Mouse (Mus musculus): ENCODE measurements around the gene Lhcgr. TPM values are rescaled to one million over a fixed set of nuclear protein-coding genes. Genes with fewer than 3 reads are reported as not detected.
A peak's percentile ranks its signal among the peaks of the same experiment; 100 is the strongest.

The Lhcgr gene
- polyA plus RNA-seq, 1 experiment = 2.8 TPM

DNA sequence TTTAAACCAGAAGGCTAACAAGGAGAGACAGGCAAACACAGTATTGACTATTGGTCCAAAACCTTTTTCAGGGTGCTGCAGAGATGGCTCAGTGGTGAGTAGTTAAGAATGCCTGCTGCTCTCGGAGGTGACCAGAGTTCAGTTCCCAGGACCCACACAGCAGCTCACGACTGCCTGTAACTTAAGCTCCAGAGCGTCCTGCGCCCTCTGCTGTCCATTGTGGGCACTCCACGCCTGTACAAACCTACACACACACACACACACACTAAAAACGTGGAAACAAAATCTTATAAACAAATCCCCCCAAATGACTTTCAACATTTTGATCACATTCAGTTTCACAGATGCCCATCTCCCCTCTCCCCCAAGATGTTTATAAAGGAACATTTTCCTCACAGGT, 24.9 kb downstream of the Lhcgr start:
- no peak for TF ChIP-seq POLR2A (IDR thresholded peaks at IDR 0.05; ENCODE audit: control insufficient read depth, low read depth, low read length)
- peak; percentile 48; the same call in 1 of the 2 replicates for TF ChIP-seq CTCF (IDR thresholded peaks at IDR 0.05; ENCODE audit: control insufficient read depth, insufficient read depth, insufficient replicate concordance, low read depth, low read length)
- Histone ChIP-seq H3K36me3 (ENCODE audit: control insufficient read depth, insufficient read depth, low read length) (no peaks in the 10 kb centered on the region), H3K27me3 (ENCODE audit: control insufficient read depth, insufficient read depth, low read length) (no peaks in the 10 kb centered on the region), H3K27ac (ENCODE audit: control insufficient read depth, insufficient read depth, low read depth, low read length) (no peak overlapping the region), H3K4me1 (ENCODE audit: control insufficient read depth, insufficient read depth, low read length) (no peaks in the 10 kb centered on the region), H3K4me3 (ENCODE audit: control insufficient read depth, low read depth, low read length) (no peak overlapping the region)

DNA sequence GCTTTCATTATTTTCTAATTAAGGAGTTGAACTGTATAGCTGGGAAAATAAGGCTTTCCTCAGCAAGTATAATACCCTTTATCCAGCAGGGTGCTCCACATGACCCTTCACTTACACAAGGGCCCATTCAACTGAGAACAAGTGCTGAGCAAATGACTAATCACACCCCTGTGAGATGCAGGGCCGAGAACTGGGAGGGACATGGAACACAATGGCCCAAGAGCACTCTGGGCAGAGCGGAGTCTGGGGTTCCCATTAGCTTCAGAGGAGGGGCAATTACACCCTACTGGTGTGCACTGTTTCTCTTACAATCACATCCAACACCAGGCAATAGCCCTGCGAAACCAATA, 27.7 kb downstream of the Lhcgr start:
- no peak overlapping the region for H3K27ac ChIP-seq (ENCODE audit: control insufficient read depth, insufficient read depth, low read depth, low read length)
- TF ChIP-seq POLR2A (IDR thresholded peaks at IDR 0.05; ENCODE audit: control insufficient read depth, low read depth, low read length) (no peak), CTCF (IDR thresholded peaks at IDR 0.05; ENCODE audit: control insufficient read depth, insufficient read depth, insufficient replicate concordance, low read depth, low read length) (no peak)
- H3K4me1 ChIP-seq (ENCODE audit: control insufficient read depth, insufficient read depth, low read length) = no peaks in the 10 kb centered on the region
- H3K27me3 ChIP-seq (ENCODE audit: control insufficient read depth, insufficient read depth, low read length) = no peaks in the 10 kb centered on the region
- no peak overlapping the region for H3K4me3 ChIP-seq (ENCODE audit: control insufficient read depth, low read depth, low read length)
- H3K36me3 ChIP-seq (ENCODE audit: control insufficient read depth, insufficient read depth, low read length) = no peaks in the 10 kb centered on the region

DNA sequence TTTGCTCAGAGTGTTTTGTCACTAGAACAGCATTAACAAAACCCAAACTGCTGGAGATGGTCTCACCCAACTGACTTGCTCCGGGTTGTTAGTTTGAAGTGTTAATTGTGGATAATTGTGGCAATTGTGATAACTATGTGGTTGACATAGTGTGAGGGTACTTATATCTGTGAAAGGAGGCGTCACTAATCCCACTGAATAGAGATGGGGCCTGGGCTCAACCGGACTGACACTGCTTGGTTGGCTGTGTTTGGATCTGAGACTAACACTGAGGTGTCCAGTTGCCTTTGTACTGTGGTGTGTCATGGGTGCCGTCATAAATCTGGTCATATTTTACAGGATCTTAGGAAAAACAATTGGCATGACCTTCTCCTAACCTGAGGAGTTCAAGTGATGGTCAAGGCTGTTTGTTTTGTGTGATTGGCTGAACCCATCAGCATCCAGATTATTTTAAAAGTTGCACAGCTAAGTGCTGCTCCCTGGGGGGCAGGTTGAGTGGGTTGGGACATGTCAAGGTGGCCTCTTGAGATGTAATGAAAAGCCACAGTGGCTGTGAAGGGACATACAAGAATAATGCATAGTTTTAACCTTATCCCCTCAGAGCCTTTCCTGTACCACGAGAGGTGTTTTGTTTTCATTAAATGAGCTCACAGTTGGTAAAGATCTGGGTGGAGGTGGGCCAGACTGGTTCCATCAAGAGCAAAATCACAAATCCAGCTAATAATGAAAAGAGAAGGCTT, 28.2 kb downstream of the Lhcgr start:
- TF ChIP-seq POLR2A (IDR thresholded peaks at IDR 0.05; ENCODE audit: control insufficient read depth, low read depth, low read length) (no peak), CTCF (IDR thresholded peaks at IDR 0.05; ENCODE audit: control insufficient read depth, insufficient read depth, insufficient replicate concordance, low read depth, low read length) (no peak)
- no peaks in the 10 kb centered on the region for H3K4me1 ChIP-seq (ENCODE audit: control insufficient read depth, insufficient read depth, low read length)
- no peaks in the 10 kb centered on the region for H3K36me3 ChIP-seq (ENCODE audit: control insufficient read depth, insufficient read depth, low read length)
- H3K27me3 ChIP-seq (ENCODE audit: control insufficient read depth, insufficient read depth, low read length) = no peaks in the 10 kb centered on the region
- no peak overlapping the region for H3K4me3 ChIP-seq (ENCODE audit: control insufficient read depth, low read depth, low read length)
- no peak overlapping the region for H3K27ac ChIP-seq (ENCODE audit: control insufficient read depth, insufficient read depth, low read depth, low read length)

DNA sequence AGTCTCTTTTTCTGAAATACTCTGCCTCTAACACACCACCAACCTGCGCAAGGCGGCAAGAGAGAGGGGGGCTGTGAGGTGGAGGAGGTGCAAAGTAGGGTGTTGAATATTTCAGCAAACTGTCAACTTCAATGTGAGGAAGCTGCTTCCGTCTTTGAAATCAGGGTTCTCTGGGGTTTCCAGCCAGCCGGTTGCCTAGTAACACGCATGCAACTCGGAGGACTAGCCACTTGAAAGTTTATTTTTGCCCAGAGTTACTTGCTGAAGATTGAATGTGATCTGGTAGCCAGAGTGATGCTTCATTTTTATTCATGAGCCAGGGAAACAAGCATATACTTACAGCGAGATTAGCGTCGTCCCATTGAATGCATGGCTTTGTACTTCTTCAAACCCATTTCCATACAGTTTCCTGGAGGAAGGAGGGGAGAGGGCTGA, 33.8 kb downstream of the Lhcgr start:
- H3K36me3 ChIP-seq (ENCODE audit: control insufficient read depth, insufficient read depth, low read length) = no peaks in the 10 kb centered on the region
- H3K4me3 ChIP-seq (ENCODE audit: control insufficient read depth, low read depth, low read length) = no peak overlapping the region
- peaks cover 6% of the 10 kb centered on the region; the same call in 1 of the 2 replicates for H3K4me1 ChIP-seq (ENCODE audit: control insufficient read depth, insufficient read depth, low read length)
- no peak for TF ChIP-seq CTCF (IDR thresholded peaks at IDR 0.05; ENCODE audit: control insufficient read depth, insufficient read depth, insufficient replicate concordance, low read depth, low read length)
- no peak for TF ChIP-seq POLR2A (IDR thresholded peaks at IDR 0.05; ENCODE audit: control insufficient read depth, low read depth, low read length)
- H3K27ac ChIP-seq (ENCODE audit: control insufficient read depth, insufficient read depth, low read depth, low read length) = no peak overlapping the region
- H3K27me3 ChIP-seq (ENCODE audit: control insufficient read depth, insufficient read depth, low read length) = no peaks in the 10 kb centered on the region

DNA sequence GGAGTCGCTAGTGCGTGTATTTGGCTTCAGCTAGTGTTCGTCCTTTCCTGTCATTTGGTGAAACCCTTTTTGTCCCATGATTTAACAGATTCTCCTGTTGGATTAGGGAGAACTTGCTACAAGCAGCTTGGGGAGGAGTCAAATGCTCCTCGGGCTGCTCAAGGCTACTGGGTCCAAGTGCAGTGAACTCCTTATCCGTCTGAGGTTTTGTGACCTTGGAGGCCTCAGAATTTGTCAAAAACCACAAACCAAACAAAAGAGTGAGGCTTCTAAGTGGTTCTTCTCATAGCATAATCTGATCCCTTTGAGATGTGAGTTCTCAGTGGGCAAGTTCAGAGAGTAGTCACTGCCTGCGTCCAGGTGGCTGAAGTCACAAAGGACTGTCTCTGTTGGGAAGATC, 36.0 kb downstream of the Lhcgr start:
- no peaks in the 10 kb centered on the region for H3K27me3 ChIP-seq (ENCODE audit: control insufficient read depth, insufficient read depth, low read length)

DNA sequence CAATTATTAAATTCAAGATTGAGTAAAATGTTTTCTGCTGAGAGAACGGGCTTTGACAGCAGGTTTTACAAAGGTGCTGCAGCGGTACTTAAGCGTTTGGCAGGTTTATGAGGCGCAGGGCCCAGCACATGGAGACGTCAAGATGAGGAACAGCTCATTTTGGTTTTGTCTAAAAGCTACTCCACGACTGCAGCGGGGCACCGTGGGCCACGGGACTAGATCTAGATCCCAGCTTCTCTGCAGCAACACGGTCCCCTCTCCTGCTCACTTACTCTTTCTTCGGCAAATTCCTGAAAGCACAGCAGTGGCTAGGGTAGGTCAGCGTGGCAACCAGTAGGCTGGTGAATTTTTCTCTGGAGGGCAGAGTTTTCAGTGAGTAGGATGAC, 38.3 kb downstream of the Lhcgr start:
- no peak for TF ChIP-seq POLR2A (IDR thresholded peaks at IDR 0.05; ENCODE audit: control insufficient read depth, low read depth, low read length)
- TF ChIP-seq CTCF (IDR thresholded peaks at IDR 0.05; ENCODE audit: control insufficient read depth, insufficient read depth, insufficient replicate concordance, low read depth, low read length) = no peak
- no peaks in the 10 kb centered on the region for H3K36me3 ChIP-seq (ENCODE audit: control insufficient read depth, insufficient read depth, low read length)
- no peak overlapping the region for H3K27ac ChIP-seq (ENCODE audit: control insufficient read depth, insufficient read depth, low read depth, low read length)
- peaks cover 6% of the 10 kb centered on the region; the same call in 1 of the 2 replicates for H3K4me1 ChIP-seq (ENCODE audit: control insufficient read depth, insufficient read depth, low read length)
- no peaks in the 10 kb centered on the region for H3K27me3 ChIP-seq (ENCODE audit: control insufficient read depth, insufficient read depth, low read length)
- H3K4me3 ChIP-seq (ENCODE audit: control insufficient read depth, low read depth, low read length) = no peak overlapping the region

More for the DNA sequence above, 36.0 kb downstream of the Lhcgr start:
- Histone ChIP-seq H3K27ac (ENCODE audit: control insufficient read depth, insufficient read depth, low read depth, low read length) (0 out of 2 replicates have a peak overlapping the region, but pooled peaks have one; percentile 25), H3K36me3 (ENCODE audit: control insufficient read depth, insufficient read depth, low read length) (no peaks in the 10 kb centered on the region), H3K4me1 (ENCODE audit: control insufficient read depth, insufficient read depth, low read length) (peaks cover 6% of the 10 kb centered on the region; the same call in 1 of the 2 replicates), H3K4me3 (ENCODE audit: control insufficient read depth, low read depth, low read length) (no peak overlapping the region)
- no peak for TF ChIP-seq CTCF (IDR thresholded peaks at IDR 0.05; ENCODE audit: control insufficient read depth, insufficient read depth, insufficient replicate concordance, low read depth, low read length)
- no peak for TF ChIP-seq POLR2A (IDR thresholded peaks at IDR 0.05; ENCODE audit: control insufficient read depth, low read depth, low read length)

DNA sequence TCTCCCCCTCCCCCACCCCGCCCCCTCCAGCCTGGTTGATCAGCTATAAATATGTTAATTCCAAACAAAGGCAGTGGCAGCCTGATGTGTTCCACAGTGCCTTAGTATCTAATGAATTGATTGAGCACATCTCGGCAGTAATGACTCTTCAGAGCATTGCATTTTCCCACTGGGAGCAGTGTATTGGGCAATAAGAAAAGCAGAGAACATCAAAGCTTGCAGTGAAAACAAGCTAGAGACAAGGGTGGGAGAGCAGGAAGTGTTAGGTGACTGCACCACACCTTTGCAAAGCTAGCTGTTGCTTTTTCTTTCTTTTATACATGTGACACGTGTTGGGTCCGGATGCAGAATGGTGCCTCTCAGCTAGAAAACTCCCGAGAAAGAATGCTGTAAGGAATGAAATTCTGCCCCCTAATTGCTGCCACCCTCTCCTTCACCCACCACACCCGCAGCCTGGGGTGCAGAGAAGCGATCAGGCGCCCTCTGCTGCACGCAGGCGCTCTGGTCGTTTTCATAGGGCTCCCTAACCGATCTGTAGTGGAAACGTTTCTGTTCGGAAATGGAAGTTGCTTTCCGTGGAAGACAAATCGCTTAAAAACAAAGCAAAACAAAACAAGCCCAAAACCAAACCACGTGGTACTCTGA, 38.8 kb downstream of the Lhcgr start:
- Histone ChIP-seq H3K27me3 (ENCODE audit: control insufficient read depth, insufficient read depth, low read length) (no peaks in the 10 kb centered on the region), H3K36me3 (ENCODE audit: control insufficient read depth, insufficient read depth, low read length) (no peaks in the 10 kb centered on the region), H3K4me1 (ENCODE audit: control insufficient read depth, insufficient read depth, low read length) (peaks cover 6% of the 10 kb centered on the region; the same call in 1 of the 2 replicates), H3K27ac (ENCODE audit: control insufficient read depth, insufficient read depth, low read depth, low read length) (no peak overlapping the region), H3K4me3 (ENCODE audit: control insufficient read depth, low read depth, low read length) (no peak overlapping the region)
- TF ChIP-seq CTCF (IDR thresholded peaks at IDR 0.05; ENCODE audit: control insufficient read depth, insufficient read depth, insufficient replicate concordance, low read depth, low read length) (peak; percentile 19; the same call in 1 of the 2 replicates), POLR2A (IDR thresholded peaks at IDR 0.05; ENCODE audit: control insufficient read depth, low read depth, low read length) (no peak)

All from testis, adult 2 months (tissue).